Mouse (Mus musculus) lung, postnatal 36 days (tissue): ENCODE results near the gene Lypd6b.
A peak's percentile ranks its signal among the peaks of the same experiment; 100 is the strongest.

Experiments used
- DNase-seq: peaks from one replicate; pipeline ENCODE4 v3.0.0; 2022; ENCODE audit warnings: mixed read lengths

Gene Lypd6b

GRCm38 (mm10) chr2:49787376-49788050 lies at the start of gene Lypd6b:
Lypd6b (plus strand) TSS chr2:49787688.
- peak; percentile 52 for DNase-seq

DNA sequence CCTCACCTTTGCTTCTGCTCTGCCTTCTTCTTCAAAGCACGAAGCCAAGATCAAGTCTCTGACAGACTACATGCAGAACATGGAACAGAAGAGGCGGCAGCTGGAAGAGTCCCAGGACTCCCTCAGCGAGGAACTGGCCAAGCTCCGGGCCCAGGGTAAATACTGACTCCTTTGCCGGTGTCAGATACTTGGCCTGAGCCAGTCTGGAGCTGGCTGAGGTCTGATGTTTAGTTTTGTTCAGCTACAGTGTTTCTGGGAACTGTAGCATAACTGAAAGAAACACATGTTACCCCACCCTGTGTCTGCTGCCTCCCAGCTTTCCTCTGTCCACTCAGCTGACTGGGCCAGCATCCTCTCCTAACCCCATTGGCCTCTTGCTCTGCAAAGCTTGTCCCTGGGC lies 48.4 kb upstream of the Lypd6b start:
- DNase-seq = peak; percentile 26

- DNase-seq = no peak
Measured at GRCm38 (mm10) chr2:49741026-49741425, 46.5 kb upstream of the Lypd6b start.

GRCm38 (mm10) chr2:49741895-49742734 lies 45.4 kb upstream of the Lypd6b start:
- DNase-seq = no peak

DNA sequence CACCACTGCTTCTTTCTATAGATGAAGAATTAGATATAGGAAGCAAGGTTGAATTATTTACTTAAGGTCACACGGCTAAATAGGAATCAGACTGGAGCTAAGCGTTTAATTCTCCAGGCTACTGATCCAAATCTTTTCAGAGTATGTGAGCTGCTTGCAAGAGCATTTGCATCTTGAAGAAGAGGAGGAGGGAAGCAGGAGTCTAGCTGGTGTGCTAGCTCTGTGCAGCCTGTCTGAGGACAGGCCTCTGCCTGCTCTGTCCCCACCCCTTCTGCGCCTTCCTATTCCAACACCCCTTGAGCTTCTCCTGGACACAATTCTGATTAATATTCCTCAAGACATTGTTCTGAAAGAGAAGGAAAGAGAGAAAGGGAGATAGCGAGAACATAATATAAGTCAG lies 44.6 kb upstream of the Lypd6b start:
- DNase-seq = no peak

- DNase-seq = no peak
Measured at GRCm38 (mm10) chr2:49743775-49744174, 43.7 kb upstream of the Lypd6b start.

- peak; percentile 6 for DNase-seq
Measured at GRCm38 (mm10) chr2:49744251-49745093, 43.0 kb upstream of the Lypd6b start.

DNA sequence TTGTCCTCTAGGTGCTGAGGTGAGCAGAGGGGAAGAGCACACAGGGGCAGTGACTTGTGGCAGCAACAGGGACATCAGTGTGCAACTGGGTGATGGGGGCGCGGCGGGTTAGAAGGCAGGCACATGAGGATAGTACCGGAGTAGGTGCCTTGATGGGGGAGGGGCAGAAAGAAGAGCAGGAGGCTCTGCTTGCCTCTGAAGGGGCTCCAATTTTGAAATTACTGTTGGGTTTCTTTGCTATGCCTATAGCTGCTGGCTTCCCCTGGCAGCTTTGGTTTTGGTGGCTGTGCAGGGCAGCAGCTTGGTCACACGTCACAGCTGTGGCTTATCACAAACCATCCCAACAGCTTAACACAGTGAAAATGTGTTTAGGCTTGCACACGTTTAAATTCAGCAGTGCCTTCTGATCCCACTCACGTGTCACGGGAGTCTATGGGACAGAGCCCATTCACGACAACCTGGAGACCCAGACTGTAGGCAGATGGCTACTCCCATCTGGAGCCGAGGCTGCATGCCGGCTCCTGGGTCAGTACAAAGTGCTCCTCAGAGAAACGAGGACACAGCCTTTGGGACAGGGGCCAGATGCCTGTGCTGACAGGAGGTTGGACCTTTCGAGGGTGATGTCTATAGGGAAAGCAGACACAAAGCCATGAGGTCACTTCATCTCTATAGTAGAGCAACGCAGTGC lies 42.2 kb upstream of the Lypd6b start:
- no peak for DNase-seq

DNA sequence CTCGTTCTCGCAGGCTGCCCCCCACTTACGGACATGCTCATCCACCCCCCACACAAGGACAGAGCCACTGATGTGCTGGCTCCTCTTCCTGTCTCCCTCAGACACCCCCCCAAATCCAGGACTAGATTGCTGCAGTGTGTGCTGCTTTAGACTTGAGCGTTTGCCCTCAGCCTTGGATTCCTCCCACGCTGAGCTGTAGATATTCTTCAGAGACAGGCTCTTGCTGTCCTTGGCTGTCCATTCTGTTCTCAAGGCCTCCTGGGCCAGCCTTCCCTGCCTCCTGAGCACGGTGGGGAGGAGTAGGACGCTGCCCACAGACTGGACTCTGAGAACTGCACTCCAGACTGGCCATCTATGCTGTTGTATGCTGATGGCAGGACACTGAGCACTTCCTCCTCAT lies 40.5 kb upstream of the Lypd6b start:
- DNase-seq = no peak

GRCm38 (mm10) chr2:49747670-49748069 lies 39.8 kb upstream of the Lypd6b start:
- DNase-seq = no peak

DNA sequence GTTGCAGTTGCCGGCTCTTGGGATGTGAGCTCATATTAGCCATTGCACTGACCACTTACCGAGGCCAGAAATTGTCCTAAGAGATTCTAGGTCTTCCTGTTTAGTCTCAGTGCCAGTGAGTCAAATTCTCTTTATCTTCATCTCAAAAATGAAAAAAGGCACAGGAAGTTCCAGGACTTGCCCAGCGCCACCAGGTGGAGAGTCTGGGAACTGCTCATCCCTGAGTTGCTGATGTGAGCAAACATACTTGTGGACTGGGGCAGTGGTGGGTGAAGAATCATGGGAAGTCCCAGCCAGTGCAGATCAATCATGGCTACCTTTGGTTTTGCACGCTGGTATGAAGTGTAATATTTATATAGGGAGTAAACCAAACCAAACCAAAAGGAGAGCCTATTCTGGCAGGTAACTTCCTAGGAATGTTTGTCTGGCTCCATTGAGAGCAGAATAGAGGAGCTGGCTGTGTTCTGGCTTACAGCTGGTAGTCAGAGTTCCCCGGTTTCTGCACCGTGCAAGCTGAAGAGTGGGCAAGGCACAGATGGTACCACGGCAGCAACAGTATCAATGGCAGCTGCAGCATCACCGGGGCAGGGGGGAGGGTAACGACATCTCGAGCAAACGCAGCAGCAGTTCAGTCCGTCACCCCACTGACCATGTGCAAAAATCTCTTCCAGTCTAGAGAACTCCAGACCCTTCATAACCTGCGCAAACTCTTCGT lies 38.7 kb upstream of the Lypd6b start:
- DNase-seq = peak; percentile 48

- DNase-seq = no peak
Measured at GRCm38 (mm10) chr2:49749730-49750576, 37.5 kb upstream of the Lypd6b start.

DNA sequence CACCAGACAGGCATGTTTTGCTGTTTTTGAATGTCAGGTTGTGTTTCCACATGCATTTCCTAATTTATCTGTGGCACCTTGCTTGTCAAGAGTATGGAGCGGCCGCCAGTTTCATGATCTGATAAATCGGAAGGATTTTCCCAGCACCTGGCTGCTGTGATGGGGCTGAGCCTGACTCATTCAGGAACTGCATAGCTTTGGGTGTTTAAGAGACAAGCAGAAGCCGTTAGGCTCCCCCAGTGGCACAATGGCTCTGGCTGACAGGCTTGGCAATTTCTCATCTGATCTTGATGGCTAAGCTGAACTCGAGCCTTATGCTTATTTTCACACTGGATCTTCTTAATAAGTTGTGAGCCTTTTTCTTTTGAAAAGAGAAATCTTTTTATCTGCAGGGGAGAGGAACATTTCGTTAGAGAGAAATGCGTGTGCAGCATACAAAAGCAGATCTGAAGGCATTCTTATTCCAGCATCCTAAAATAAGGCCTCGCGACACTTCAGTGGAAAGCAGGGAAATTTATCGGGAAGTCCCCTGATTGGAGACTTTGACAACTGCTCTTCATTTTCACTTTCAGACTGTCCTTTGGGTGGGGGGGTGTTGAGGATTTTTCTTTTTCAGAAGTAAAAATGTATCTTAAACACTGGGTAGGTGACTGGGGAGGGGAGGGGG lies 35.8 kb upstream of the Lypd6b start:
- no peak for DNase-seq

- no peak for DNase-seq
Measured at GRCm38 (mm10) chr2:49752211-49752607, 35.3 kb upstream of the Lypd6b start.

DNA sequence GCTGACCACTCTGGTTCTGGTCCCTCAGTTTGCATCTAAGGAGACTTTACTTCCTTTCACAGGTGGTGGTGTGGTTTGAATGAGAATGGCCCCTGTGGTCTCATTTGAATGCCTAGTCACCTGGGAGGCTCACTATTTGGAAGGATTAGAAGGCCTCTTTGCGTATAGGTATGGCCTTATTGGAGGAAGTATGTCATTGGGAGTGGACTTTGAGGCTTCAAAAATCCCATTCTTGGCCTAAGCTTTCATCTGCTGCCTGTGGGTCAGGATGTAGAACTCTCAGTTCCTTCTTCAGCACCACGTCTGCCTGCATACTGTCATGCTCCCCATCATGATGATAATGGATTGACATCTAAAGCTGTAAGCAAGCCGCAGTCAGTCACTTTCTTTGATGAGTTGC lies 34.4 kb upstream of the Lypd6b start:
- no peak for DNase-seq

GRCm38 (mm10) chr2:49755054-49755453 lies 32.4 kb upstream of the Lypd6b start:
- no peak for DNase-seq

DNA sequence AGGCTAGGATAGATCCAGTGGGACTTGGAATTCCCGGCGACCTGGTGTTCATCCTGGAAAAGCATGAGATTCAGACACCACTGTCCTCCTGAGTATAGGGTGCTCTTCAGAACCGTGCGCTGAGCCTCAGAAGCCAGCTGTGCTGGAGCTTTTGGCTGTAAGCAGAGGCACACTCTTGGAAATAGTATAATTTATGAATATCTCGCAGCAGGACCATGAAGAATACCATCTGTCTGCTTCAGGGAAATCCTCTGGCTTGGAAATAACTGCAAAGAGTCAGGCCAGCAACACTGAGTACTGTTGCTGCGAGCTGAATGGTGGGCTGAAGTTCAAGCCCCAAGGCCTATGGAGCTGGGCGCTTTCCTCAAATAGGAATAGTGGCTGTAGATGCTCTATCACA lies 29.9 kb upstream of the Lypd6b start:
- DNase-seq = no peak

GRCm38 (mm10) chr2:49764331-49764946 lies 23.0 kb upstream of the Lypd6b start:
- peak; percentile 80 for DNase-seq

DNA sequence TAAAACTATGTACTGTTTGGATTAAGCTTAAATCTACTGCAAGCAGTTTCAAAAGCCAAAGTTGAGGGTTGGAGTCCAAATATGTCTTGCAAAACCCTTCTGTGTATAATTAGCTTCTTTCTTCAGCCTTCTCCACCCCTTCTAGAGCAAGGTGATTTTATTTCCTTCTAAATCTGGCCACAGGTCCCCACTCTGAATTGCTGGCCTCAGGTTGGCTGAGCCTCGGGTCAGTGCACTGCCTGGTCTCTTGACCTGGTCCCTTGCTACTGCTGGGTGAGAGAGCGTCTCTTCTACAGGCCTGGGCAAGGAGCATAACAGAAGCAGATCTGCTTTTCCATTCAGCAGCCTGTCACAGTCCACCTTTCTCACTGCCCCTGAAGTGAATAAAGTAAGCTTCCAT lies 18.6 kb upstream of the Lypd6b start:
- DNase-seq = no peak

- no peak for DNase-seq
Measured at GRCm38 (mm10) chr2:49770440-49770839, 17.0 kb upstream of the Lypd6b start.
